Mouse (Mus musculus) kidney, adult 2 months (tissue): ENCODE measurements at regions not wholly inside any gene's neighbourhood (a gene's known extent, or its start where the extent isn't known, plus 50 kb on each side); places are given as distances from the start of the nearest gene placed in this dataset.

Experiments used
- CTCF ChIP-seq: fragments of 200-500 bp; conservative IDR thresholded peaks from 2 replicates; pipeline ENCODE4 v1.5.1; 2011; ENCODE audit warnings: low read depth, mild to moderate bottlenecking, control low read depth, low read length, moderate library complexity, mixed read lengths; ENCODE audit not compliant: insufficient read depth, insufficient read length
- POLR2A ChIP-seq: fragments of 200-500 bp; IDR thresholded peaks from one replicate; pipeline ENCODE4 v1.6.1; 2011; ENCODE audit warnings: low read depth, low read length, control low read depth

GRCm38 (mm10) chr8:115903853-115904420 lies 196.3 kb upstream of the Maf start:
- no peak for TF ChIP-seq CTCF
- TF ChIP-seq POLR2A: no peak
